Mouse (Mus musculus) C2C12 (cell line): ENCODE data around the gene Rad51b. TPM values are rescaled to one million over a fixed set of nuclear protein-coding genes. Genes with fewer than 3 reads are reported as not detected.

ENCODE experiments used
- H3K27me3 ChIP-seq: one replicate; pipeline ENCODE4 v1.6.1; 2011; ENCODE audit not compliant: control insufficient read depth, insufficient read depth, insufficient read length
- H3K36me3 ChIP-seq: one replicate; pipeline ENCODE4 v1.6.1; 2011; ENCODE audit not compliant: control insufficient read depth, insufficient read depth
- H3K4me3 ChIP-seq: one replicate; pipeline ENCODE4 v1.5.1; 2011; ENCODE audit warnings: mild to moderate bottlenecking, control low read depth; ENCODE audit not compliant: poor library complexity, insufficient read depth, severe bottlenecking
- H3K79me2 ChIP-seq: one replicate; pipeline ENCODE4 v1.6.1; 2011; ENCODE audit not compliant: control insufficient read depth, insufficient read depth
- H3K79me3 ChIP-seq: one replicate; pipeline ENCODE4 v1.6.1; 2011; ENCODE audit warnings: low read depth, control low read depth
- H3ac ChIP-seq: one replicate; pipeline ENCODE3; 2011; ENCODE audit warnings: low read depth; ENCODE audit not compliant: control insufficient read depth, insufficient read length
- CEBPB ChIP-seq: IDR thresholded peaks from one replicate; pipeline ENCODE4 v1.6.1; 2011; ENCODE audit warnings: low read depth, mild to moderate bottlenecking, control low read depth, moderate library complexity
- CTCF ChIP-seq: IDR thresholded peaks from one replicate; pipeline ENCODE4 v1.5.1; 2011; ENCODE audit not compliant: control insufficient read depth, insufficient read depth, insufficient read length
- FOSL1 ChIP-seq: IDR thresholded peaks from one replicate; pipeline ENCODE4 v1.8.0; 2011; ENCODE audit warnings: mild to moderate bottlenecking, low read length; ENCODE audit not compliant: poor library complexity, insufficient read depth, severe bottlenecking
- MAX ChIP-seq: IDR thresholded peaks from one replicate; pipeline ENCODE4 v1.6.1; 2011; ENCODE audit warnings: mild to moderate bottlenecking, control low read depth
- MYOD1 ChIP-seq: IDR thresholded peaks from one replicate; pipeline ENCODE4 v1.6.1; 2011; ENCODE audit warnings: low read depth; ENCODE audit not compliant: control insufficient read depth, insufficient read length
- MYOG ChIP-seq: IDR thresholded peaks from one replicate; pipeline ENCODE4 v1.6.1; 2011; ENCODE audit not compliant: control insufficient read depth, insufficient read length; ENCODE audit errors: extremely low read depth
- USF1 ChIP-seq: IDR thresholded peaks from one replicate; pipeline ENCODE4 v1.6.1; 2011; ENCODE audit warnings: low read depth, mild to moderate bottlenecking, control low read depth, moderate library complexity
- polyA plus RNA-seq: library from polyadenylated mRNA; unstranded; fragments of >200 nt; fragmentation: generic; extraction: Trizol; gene quantifications from one replicate; pipeline ENCODE4 v1.2.1, GENCODE M21; 2012; ENCODE audit warnings: missing spikeins

The Rad51b gene
- polyA plus RNA-seq, 1 experiment: 1.3 TPM

DNA sequence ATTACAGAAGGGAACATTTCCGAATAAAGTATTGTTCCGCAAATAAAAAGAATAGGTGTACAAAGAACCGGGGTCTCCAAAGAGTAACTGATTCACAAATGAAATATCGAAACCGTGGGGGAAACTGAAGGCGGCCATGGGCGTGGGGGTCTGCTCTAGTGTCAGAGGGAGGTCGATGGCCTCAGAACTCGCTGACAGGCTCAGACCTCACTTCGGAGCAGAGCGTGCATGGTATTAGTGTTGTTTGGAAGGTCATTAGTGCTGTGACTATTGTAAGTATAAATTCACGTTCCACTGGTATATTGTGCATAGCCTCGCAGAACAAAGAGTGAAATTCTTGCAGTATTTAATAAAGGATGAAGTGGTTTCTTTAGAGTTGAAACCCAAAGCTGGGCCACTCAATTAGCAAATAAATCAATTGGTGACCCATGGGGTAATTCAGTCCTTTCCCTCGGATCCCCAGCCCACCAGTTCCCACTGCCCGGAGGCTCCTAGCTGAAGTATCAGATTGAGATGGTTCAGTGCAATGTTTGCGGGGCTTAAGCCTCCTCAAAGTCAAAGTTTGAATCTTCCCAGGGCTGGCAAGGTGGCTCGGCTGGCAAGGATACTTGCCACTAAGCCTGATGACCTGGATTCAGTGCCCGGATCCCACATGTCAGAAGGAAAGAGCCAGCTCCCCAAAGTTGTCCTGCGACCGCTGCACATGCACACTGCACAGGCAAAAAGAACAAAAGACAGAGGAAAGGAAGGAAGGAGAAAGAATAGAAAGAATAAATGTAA is 517.4 kb downstream of the Rad51b start:
- Histone ChIP-seq H3K36me3 (no peaks in the 10 kb centered on the region), H3K79me3 (no peaks in the 10 kb centered on the region), H3K27me3 (no peaks in the 10 kb centered on the region), H3ac (no peak overlapping the region), H3K4me3 (no peak overlapping the region), H3K79me2 (no peaks in the 10 kb centered on the region)
- TF ChIP-seq CTCF (no peak), MYOD1 (no peak), CEBPB (no peak), USF1 (no peak), MYOG (no peak), MAX (no peak), FOSL1 (no peak)

DNA sequence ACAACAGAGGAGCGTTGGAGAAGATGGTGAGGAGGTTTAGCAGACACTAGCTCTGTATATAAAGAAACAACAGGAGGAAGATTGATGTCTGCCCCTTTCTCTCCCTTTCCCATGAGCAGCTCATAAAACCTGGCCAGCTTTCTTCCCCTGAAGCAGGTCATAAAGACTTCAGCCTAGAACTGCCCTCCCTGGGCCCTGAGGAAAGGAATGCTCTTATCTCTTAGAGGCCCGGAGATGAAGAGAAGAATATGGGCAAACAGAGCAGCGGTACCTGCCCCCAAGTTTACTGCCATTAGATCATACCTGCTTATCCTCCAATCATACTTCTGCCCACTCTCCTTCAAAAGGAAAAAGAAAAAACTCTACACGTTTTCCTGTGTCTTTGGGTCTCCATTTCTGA is 519.2 kb downstream of the Rad51b start:
- no peaks in the 10 kb centered on the region for H3K79me2 ChIP-seq
- no peaks in the 10 kb centered on the region for H3K27me3 ChIP-seq
- H3ac ChIP-seq: no peak overlapping the region
- no peak overlapping the region for H3K4me3 ChIP-seq
- H3K79me3 ChIP-seq: no peaks in the 10 kb centered on the region
- TF ChIP-seq USF1 (no peak), FOSL1 (no peak), CTCF (no peak), MYOG (no peak), MAX (no peak), CEBPB (no peak), MYOD1 (no peak)
- no peaks in the 10 kb centered on the region for H3K36me3 ChIP-seq

DNA sequence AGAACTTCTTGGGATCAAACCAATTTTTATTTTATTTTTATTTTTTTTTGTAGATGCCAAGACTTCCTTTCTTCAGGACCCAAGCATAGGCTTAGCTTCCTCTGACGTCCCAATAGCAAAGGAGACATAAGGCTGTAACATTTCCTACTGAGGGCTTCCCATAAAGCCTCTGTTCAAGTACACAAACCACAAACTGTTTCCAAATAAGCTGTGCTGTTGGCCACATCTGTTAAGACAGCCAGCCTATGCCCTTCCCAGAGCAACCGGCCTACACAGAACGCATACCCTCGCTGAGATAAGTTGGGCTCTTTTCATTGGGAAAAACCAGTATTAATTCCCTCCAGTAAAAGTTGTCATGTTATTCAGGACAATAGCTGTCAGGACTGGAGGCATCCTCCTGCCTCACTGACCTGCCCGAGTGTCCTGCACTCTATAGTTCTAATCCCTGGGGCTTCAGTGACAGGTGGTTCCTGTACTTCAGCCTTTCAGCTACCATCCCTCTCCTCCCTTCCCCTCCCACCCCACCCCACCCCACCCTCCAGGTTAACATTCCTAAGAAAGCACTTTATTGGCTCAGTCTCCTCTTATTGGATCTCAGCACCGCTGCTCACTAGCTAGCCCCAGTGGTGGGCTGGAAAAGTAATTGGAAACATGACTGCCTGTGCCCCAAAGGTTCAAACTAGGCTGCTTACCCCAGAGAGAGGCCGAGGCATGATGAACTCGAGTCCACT is 523.3 kb downstream of the Rad51b start:
- H3K27me3 ChIP-seq: no peaks in the 10 kb centered on the region
- TF ChIP-seq MYOG: no peak
- TF ChIP-seq CTCF: no peak
- TF ChIP-seq FOSL1: no peak
- TF ChIP-seq CEBPB: no peak
- no peak for TF ChIP-seq MYOD1
- TF ChIP-seq MAX: no peak
- TF ChIP-seq USF1: no peak
- no peak overlapping the region for H3ac ChIP-seq
- H3K36me3 ChIP-seq: no peaks in the 10 kb centered on the region
- no peaks in the 10 kb centered on the region for H3K79me3 ChIP-seq
- no peaks in the 10 kb centered on the region for H3K79me2 ChIP-seq
- no peak overlapping the region for H3K4me3 ChIP-seq

DNA sequence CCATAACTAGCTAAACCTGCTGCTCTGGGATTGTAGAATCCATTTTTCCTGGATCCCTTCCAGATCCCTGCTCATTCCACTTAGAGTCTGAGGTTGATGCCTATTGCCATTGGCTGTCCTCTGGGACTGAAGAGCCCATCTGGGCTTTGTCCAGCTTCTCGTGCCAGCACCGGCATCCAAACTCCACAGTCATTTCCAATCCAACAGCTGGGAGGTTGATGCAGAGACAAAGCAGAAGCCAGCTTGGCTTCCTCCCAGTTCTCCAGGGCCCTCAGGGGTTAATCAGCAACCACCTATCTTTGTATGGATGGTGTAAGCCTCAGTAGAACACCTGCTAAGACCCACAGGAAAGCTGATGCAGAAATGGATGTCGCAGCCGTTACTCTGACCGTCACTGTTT is 524.8 kb downstream of the Rad51b start:
- no peaks in the 10 kb centered on the region for H3K79me2 ChIP-seq
- no peak overlapping the region for H3ac ChIP-seq
- TF ChIP-seq CTCF (no peak), CEBPB (no peak), MYOG (no peak), MAX (no peak), USF1 (no peak), MYOD1 (no peak), FOSL1 (no peak)
- no peaks in the 10 kb centered on the region for H3K27me3 ChIP-seq
- no peak overlapping the region for H3K4me3 ChIP-seq
- H3K36me3 ChIP-seq: no peaks in the 10 kb centered on the region
- H3K79me3 ChIP-seq: no peaks in the 10 kb centered on the region

- Histone ChIP-seq H3K79me2 (no peaks in the 10 kb centered on the region), H3K4me3 (no peak overlapping the region), H3ac (no peak overlapping the region), H3K36me3 (no peaks in the 10 kb centered on the region), H3K27me3 (no peaks in the 10 kb centered on the region), H3K79me3 (no peaks in the 10 kb centered on the region)
- TF ChIP-seq MAX (no peak), CEBPB (no peak), FOSL1 (no peak), MYOD1 (no peak), MYOG (no peak), CTCF (no peak), USF1 (no peak)
These were observed 525.3 kb downstream of the Rad51b start for GRCm38 (mm10) chr12:79822401-79822800.
